Mouse (Mus musculus): ENCODE measurements around the gene Rpl19. TPM values are rescaled to one million over a fixed set of nuclear protein-coding genes. Genes with fewer than 3 reads are reported as not detected.

Rpl19 gene
- polyA plus RNA-seq, 1 experiment from 2014 or later = 568 TPM

- ATAC-seq (no peak), DNase-seq (no peak)
- H3K4me1 ChIP-seq (ENCODE audit: insufficient read depth) = no peaks in the 10 kb centered on the region
- H3K4me3 ChIP-seq (ENCODE audit: low read depth, low read length) = no peak overlapping the region
- TF ChIP-seq EP300 (IDR thresholded peaks at IDR 0.05; ENCODE audit: low read depth) (no peak), CTCF (IDR thresholded peaks at IDR 0.05; ENCODE audit: low read depth) (no peak)
- H3K9ac ChIP-seq (replicated peaks) = no peak overlapping the region
- no peak overlapping the region for H3K4me2 ChIP-seq (ENCODE audit: low read depth, low read length)
- no peaks in the 10 kb centered on the region for H3K9me3 ChIP-seq (ENCODE audit: low read length)
- H3K27ac ChIP-seq (ENCODE audit: low read depth) = no peak overlapping the region
- H3K36me3 ChIP-seq (replicated peaks; ENCODE audit: insufficient read depth, low read length) = no peaks in the 10 kb centered on the region
- WGBS (ENCODE audit: insufficient replicate concordance) = 52% methylated on average over 11 of the region's 11 CpGs
- no peaks in the 10 kb centered on the region for H3K27me3 ChIP-seq (ENCODE audit: insufficient read depth, low read length)
These were observed 18.4 kb upstream of the Rpl19 start for GRCm38 (mm10) chr11:98008087-98008486.

- ATAC-seq (no peak), DNase-seq (no peak)
- Histone ChIP-seq H3K4me3 (ENCODE audit: low read depth, low read length) (no peak overlapping the region), H3K4me1 (ENCODE audit: insufficient read depth) (no peaks in the 10 kb centered on the region), H3K4me2 (ENCODE audit: low read depth, low read length) (no peak overlapping the region), H3K9me3 (ENCODE audit: low read length) (no peaks in the 10 kb centered on the region), H3K27me3 (ENCODE audit: insufficient read depth, low read length) (no peaks in the 10 kb centered on the region), H3K9ac (replicated peaks) (no peak overlapping the region), H3K27ac (ENCODE audit: low read depth) (no peak overlapping the region), H3K36me3 (replicated peaks; ENCODE audit: insufficient read depth, low read length) (no peaks in the 10 kb centered on the region)
- WGBS (ENCODE audit: insufficient replicate concordance) = 60% methylated on average over 8 of the region's 9 CpGs
- TF ChIP-seq CTCF (IDR thresholded peaks at IDR 0.05; ENCODE audit: low read depth) = no peak
- no peak for TF ChIP-seq EP300 (IDR thresholded peaks at IDR 0.05; ENCODE audit: low read depth)
These were observed 14.8 kb upstream of the Rpl19 start for GRCm38 (mm10) chr11:98011716-98012115.

- Histone ChIP-seq H3K27me3 (ENCODE audit: insufficient read depth, low read length) (no peaks in the 10 kb centered on the region), H3K9ac (replicated peaks) (no peak overlapping the region), H3K27ac (ENCODE audit: low read depth) (no peak overlapping the region), H3K36me3 (replicated peaks; ENCODE audit: insufficient read depth, low read length) (no peaks in the 10 kb centered on the region), H3K4me1 (ENCODE audit: insufficient read depth) (no peaks in the 10 kb centered on the region), H3K9me3 (ENCODE audit: low read length) (no peaks in the 10 kb centered on the region), H3K4me3 (ENCODE audit: low read depth, low read length) (no peak overlapping the region), H3K4me2 (ENCODE audit: low read depth, low read length) (no peak overlapping the region)
- ATAC-seq (no peak), DNase-seq (no peak)
- WGBS (ENCODE audit: insufficient replicate concordance) = 76% methylated on average over 10 of the region's 10 CpGs
- TF ChIP-seq EP300 (IDR thresholded peaks at IDR 0.05; ENCODE audit: low read depth) (no peak), CTCF (IDR thresholded peaks at IDR 0.05; ENCODE audit: low read depth) (no peak)
These were observed 13.7 kb upstream of the Rpl19 start for GRCm38 (mm10) chr11:98012831-98013230.

- peaks cover 2% of the 10 kb centered on the region; the same call in 1 of the 2 replicates for H3K27me3 ChIP-seq (ENCODE audit: insufficient read depth, low read length)
- no peak overlapping the region for H3K4me2 ChIP-seq (ENCODE audit: low read depth, low read length)
- no peak overlapping the region for H3K27ac ChIP-seq (ENCODE audit: low read depth)
- H3K9ac ChIP-seq (replicated peaks) = no peak overlapping the region
- DNase-seq (no peak), ATAC-seq (no peak)
- no peaks in the 10 kb centered on the region for H3K4me1 ChIP-seq (ENCODE audit: insufficient read depth)
- no peak overlapping the region for H3K4me3 ChIP-seq (ENCODE audit: low read depth, low read length)
- 94% methylated on average over 5 of the region's 5 CpGs for WGBS (ENCODE audit: insufficient replicate concordance)
- no peaks in the 10 kb centered on the region for H3K36me3 ChIP-seq (replicated peaks; ENCODE audit: insufficient read depth, low read length)
- TF ChIP-seq CTCF (IDR thresholded peaks at IDR 0.05; ENCODE audit: low read depth) (no peak), EP300 (IDR thresholded peaks at IDR 0.05; ENCODE audit: low read depth) (no peak)
- no peaks in the 10 kb centered on the region for H3K9me3 ChIP-seq (ENCODE audit: low read length)
These were observed 10.3 kb upstream of the Rpl19 start for GRCm38 (mm10) chr11:98016177-98016576.

- H3K4me1 ChIP-seq (ENCODE audit: insufficient read depth) = peaks cover 5% of the 10 kb centered on the region
- H3K27me3 ChIP-seq (ENCODE audit: insufficient read depth, low read length) = peaks cover 8% of the 10 kb centered on the region
- H3K4me3 ChIP-seq (ENCODE audit: low read depth, low read length) = no peak overlapping the region
- WGBS (ENCODE audit: insufficient replicate concordance) = 72% methylated on average over 4 of the region's 4 CpGs
- TF ChIP-seq EP300 (IDR thresholded peaks at IDR 0.05; ENCODE audit: low read depth) (no peak), CTCF (IDR thresholded peaks at IDR 0.05; ENCODE audit: low read depth) (no peak)
- no peaks in the 10 kb centered on the region for H3K9me3 ChIP-seq (ENCODE audit: low read length)
- H3K27ac ChIP-seq (ENCODE audit: low read depth) = no peak overlapping the region
- DNase-seq (no peak), ATAC-seq (no peak)
- H3K36me3 ChIP-seq (replicated peaks; ENCODE audit: insufficient read depth, low read length) = no peaks in the 10 kb centered on the region
- H3K4me2 ChIP-seq (ENCODE audit: low read depth, low read length) = no peak overlapping the region
- H3K9ac ChIP-seq (replicated peaks) = no peak overlapping the region
These were observed 9.7 kb upstream of the Rpl19 start for GRCm38 (mm10) chr11:98016824-98017223.

- DNase-seq (no peak), ATAC-seq (no peak)
- 59% methylated on average over 6 of the region's 6 CpGs for WGBS (ENCODE audit: insufficient replicate concordance)
- TF ChIP-seq CTCF (IDR thresholded peaks at IDR 0.05; ENCODE audit: low read depth) = no peak
- no peak for TF ChIP-seq EP300 (IDR thresholded peaks at IDR 0.05; ENCODE audit: low read depth)
- Histone ChIP-seq H3K27me3 (ENCODE audit: insufficient read depth, low read length) (peaks cover 11% of the 10 kb centered on the region), H3K9me3 (ENCODE audit: low read length) (no peaks in the 10 kb centered on the region), H3K4me2 (ENCODE audit: low read depth, low read length) (no peak overlapping the region), H3K9ac (replicated peaks) (no peak overlapping the region), H3K27ac (ENCODE audit: low read depth) (no peak overlapping the region), H3K4me1 (ENCODE audit: insufficient read depth) (peaks cover 11% of the 10 kb centered on the region), H3K36me3 (replicated peaks; ENCODE audit: insufficient read depth, low read length) (no peaks in the 10 kb centered on the region), H3K4me3 (ENCODE audit: low read depth, low read length) (no peak overlapping the region)
These were observed 8.3 kb upstream of the Rpl19 start for GRCm38 (mm10) chr11:98018222-98018621.

Data from liver, postnatal 0 days (tissue).